Mouse (Mus musculus) liver, adult 2 months (tissue): Measurements from ENCODE around the gene Slc25a34. TPM values are rescaled to one million over a fixed set of nuclear protein-coding genes. Genes with fewer than 3 reads are reported as not detected.

Experiments used
- DNase-seq: peaks from one replicate; pipeline ENCODE4 v3.0.0-alpha.2; 2011; ENCODE audit warnings: low read depth, low spot score; ENCODE audit errors: extremely low read depth
- H3K27ac ChIP-seq: fragments of 200-500 bp; replicated peaks from 2 replicates; pipeline ENCODE4 v1.5.1; 2012; ENCODE audit warnings: low read depth, mild to moderate bottlenecking, control low read depth, inconsistent platforms, low read length; ENCODE audit not compliant: insufficient read depth
- H3K27me3 ChIP-seq: fragments of 200-500 bp; 2 replicates; pipeline ENCODE4 v1.6.1; 2012; ENCODE audit warnings: mild to moderate bottlenecking, moderate library complexity, low read length, inconsistent platforms; ENCODE audit not compliant: control insufficient read depth, insufficient read depth
- H3K36me3 ChIP-seq: fragments of 200-500 bp; 2 replicates; pipeline ENCODE4 v1.6.1; 2012; ENCODE audit warnings: low read length, inconsistent platforms; ENCODE audit not compliant: control insufficient read depth, insufficient read depth
- H3K4me1 ChIP-seq: fragments of 200-500 bp; 2 replicates; pipeline ENCODE4 v1.6.1; 2011; ENCODE audit warnings: low read length; ENCODE audit not compliant: control insufficient read depth, insufficient read depth
- H3K4me3 ChIP-seq: fragments of 200-500 bp; 2 replicates; pipeline ENCODE4 v1.5.1; 2011; ENCODE audit warnings: low read depth, mild to moderate bottlenecking, control low read depth, low read length, moderate library complexity; ENCODE audit not compliant: insufficient read depth
- H3K79me2 ChIP-seq: fragments of 200-500 bp; 2 replicates; pipeline ENCODE4 v1.6.1; 2012; ENCODE audit warnings: inconsistent platforms, mild to moderate bottlenecking, low read length, moderate library complexity; ENCODE audit not compliant: control insufficient read depth, insufficient read depth
- H3K9ac ChIP-seq: fragments of 200-500 bp; 2 replicates; pipeline ENCODE4 v1.6.1; 2012; ENCODE audit warnings: low read depth, mild to moderate bottlenecking, control low read depth, inconsistent platforms, low read length
- CTCF ChIP-seq: fragments of 200-500 bp; IDR thresholded peaks from 2 replicates; pipeline ENCODE4 v1.5.1; 2011; ENCODE audit warnings: low read depth, low read length, control low read depth
- POLR2A ChIP-seq: fragments of 200-500 bp; IDR thresholded peaks from 2 replicates; pipeline ENCODE4 v1.6.1; 2011; ENCODE audit warnings: low read length, control low read depth; ENCODE audit not compliant: insufficient read depth; ENCODE audit errors: extremely low read depth
- WGBS: fragments of 180-500 bp; shearing (Covaris S2); methylation state at CpG from one replicate; pipeline ENCODE4 v1.1.7; 2018; 5-methylcytosine and 5-hydroxymethylcytosine counted together
- polyA plus RNA-seq: library from polyadenylated mRNA; depleted of rRNA; stranded (reverse); fragments of >200 nt; gene quantifications from 2 replicates; pipeline ENCODE4 v1.2.3, GENCODE M21; 2012; rRNA removed
- total RNA-seq: library from RNA; depleted of rRNA; stranded (reverse); fragments of >200 nt; gene quantifications from 2 replicates; pipeline ENCODE4 v1.2.3, GENCODE M21; 2014; rRNA removed

The Slc25a34 gene
- 10.2 and 10.6 TPM in 2 replicates for total RNA-seq
- polyA plus RNA-seq, result 5.1 and 10.3 TPM in 2 replicates

DNA sequence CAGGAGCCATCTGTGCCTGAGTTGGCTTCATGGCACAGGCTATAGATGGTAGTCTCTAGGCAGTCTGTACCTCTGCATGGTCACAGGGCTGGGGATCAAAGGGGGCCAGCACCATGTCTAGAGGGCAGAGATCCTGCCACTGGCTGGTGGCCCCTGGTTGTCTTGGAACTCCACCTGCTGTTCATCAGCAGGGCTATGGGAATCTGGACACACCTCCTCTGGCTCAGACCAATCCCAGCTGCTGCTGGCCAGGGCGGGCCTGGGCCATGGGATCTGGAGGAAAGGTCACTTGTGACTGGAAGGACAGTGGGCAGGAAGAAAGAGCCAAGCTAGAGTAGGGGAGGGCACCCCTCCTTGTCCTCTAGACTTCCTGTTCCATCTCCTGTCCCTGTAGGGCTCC is at the start of gene Slc25a34:
Gene Slc25a34 (minus strand): TSS at position 156 of the 400 bp plus-strand sequence.
- Histone ChIP-seq H3K27me3 (no peaks in the 10 kb centered on the region), H3K9ac (peak within 1 kb of the TSS; percentile 80), H3K4me1 (peaks cover 16% of the 10 kb centered on the region), H3K27ac (peak within 1 kb of the TSS; percentile 91), H3K36me3 (no peaks in the 10 kb centered on the region), H3K4me3 (peak within 1 kb of the TSS; percentile 77), H3K79me2 (peaks cover 8% of the 10 kb centered on the region; the same call in 1 of the 2 replicates)
- WGBS, result 6% methylated on average over 1 of the region's 1 CpGs
- TF ChIP-seq POLR2A (peak; percentile 91; the same call in 1 of the 2 replicates), CTCF (peak; percentile 33)
- DNase-seq, result peak; percentile 97

DNA sequence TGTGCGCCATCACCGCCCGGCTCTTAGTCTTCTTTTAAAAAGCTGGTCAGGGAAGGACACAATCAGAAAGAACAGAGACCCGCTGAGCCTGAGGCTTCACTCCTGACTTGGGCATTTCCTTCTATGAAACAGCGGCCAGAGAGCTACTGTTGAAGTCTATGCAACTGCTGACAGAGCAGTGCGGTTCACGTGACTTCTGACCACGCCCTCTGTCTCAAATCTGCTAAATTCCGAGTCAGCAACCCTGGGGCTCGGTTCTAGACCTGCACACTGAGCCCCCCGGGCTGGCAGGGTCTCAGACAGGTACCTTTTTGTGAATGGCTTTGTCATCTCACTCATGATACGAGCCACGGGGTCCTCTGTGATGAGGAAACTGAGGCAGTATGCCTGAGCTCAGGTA is 48.7 kb upstream of the Slc25a34 start:
- DNase-seq, result no peak
- Histone ChIP-seq H3K4me1 (no peaks in the 10 kb centered on the region), H3K9ac (no peak overlapping the region), H3K4me3 (no peak overlapping the region), H3K36me3 (no peaks in the 10 kb centered on the region), H3K27ac (no peak overlapping the region), H3K79me2 (no peaks in the 10 kb centered on the region), H3K27me3 (no peaks in the 10 kb centered on the region)
- WGBS, result 79% methylated on average over 13 of the region's 13 CpGs
- TF ChIP-seq CTCF (no peak), POLR2A (no peak)

DNA sequence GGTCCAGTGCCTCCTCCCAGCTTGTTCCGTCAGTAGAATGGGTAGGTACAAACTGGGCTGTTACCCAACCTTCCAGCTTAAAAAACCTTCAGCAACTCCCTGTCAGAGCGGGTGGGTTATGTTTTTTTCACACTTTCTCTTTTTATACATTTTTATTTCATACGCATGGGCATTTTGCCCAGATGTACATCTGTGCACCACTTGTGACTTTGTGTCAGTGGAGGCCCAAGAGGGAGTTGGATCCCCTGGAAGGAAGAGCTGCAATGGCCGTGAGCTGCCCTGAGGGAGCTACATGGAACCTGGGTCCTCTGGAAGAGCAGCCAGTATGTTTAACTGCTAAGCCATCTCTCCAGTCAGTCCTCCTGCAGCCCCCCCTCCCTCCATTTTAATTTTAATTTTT is 47.8 kb upstream of the Slc25a34 start:
- no peak overlapping the region for H3K27ac ChIP-seq
- no peaks in the 10 kb centered on the region for H3K79me2 ChIP-seq
- no peaks in the 10 kb centered on the region for H3K36me3 ChIP-seq
- H3K27me3 ChIP-seq, result no peaks in the 10 kb centered on the region
- WGBS, result 93% methylated on average over 4 of the region's 4 CpGs
- H3K4me3 ChIP-seq, result no peak overlapping the region
- no peaks in the 10 kb centered on the region for H3K4me1 ChIP-seq
- no peak overlapping the region for H3K9ac ChIP-seq
- TF ChIP-seq POLR2A (no peak), CTCF (no peak)
- DNase-seq, result no peak

DNA sequence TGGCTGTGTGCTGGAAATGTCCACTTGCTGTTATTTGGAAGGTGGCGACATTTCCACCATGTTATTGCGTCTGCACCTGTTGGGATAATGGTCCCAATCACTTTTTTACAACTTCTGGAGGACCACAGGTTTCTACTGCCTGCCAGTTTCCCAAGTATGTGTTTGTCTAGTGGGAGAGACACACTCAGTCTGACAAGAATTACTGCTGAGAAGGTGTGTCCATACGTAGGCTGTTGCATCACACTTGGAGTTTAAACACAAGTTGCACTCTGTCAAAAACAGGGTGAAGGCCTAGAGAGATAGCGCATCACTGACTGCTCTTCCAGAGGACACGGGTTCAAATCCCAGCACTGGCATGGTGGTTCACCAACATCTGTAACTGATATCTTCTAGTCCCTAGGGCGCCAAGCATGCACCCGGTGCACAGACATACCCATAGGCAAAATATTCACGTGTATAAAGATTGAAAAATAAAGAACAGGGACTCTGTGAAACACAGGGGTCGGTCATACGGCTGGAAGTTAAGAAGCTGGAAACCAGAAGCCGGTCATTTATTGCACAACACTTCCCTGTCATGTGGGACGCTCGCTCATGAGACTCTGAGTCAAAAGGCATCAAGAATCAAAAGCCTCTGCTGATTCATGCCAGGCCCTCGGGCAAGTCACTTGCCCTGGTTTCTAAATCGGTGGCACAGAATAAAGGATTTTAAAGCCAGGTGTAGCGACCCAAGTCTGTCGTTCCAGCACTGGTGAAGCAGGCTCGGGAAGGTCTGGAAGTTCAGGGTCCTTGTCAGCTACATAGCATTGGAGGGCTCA is 46.5 kb upstream of the Slc25a34 start:
- Histone ChIP-seq H3K27ac (no peak overlapping the region), H3K36me3 (no peaks in the 10 kb centered on the region), H3K9ac (no peak overlapping the region), H3K4me3 (no peak overlapping the region), H3K4me1 (no peaks in the 10 kb centered on the region), H3K27me3 (no peaks in the 10 kb centered on the region), H3K79me2 (no peaks in the 10 kb centered on the region)
- peak; percentile 70 for DNase-seq
- WGBS, result 66% methylated on average over 18 of the region's 18 CpGs
- TF ChIP-seq POLR2A (no peak), CTCF (no peak)

DNA sequence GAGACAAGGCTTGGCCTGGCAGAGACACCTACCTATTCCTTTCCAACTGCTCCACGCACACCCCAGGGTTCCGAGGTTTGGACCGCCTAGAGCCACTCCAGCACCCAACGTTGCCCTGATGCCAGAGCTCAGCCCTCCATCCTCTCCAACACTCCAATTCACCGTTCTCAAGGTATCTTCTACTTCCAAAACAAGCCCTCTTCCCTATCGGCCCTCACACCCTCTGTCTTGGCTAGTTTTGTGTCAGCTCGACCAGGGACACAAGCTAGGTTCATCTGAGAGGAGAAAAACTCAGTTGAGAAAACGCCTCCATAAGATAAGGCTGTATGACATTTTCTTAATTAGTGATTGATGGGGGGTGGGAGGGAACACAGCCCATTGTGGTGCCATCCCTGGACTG is 41.2 kb upstream of the Slc25a34 start, which contains the start of gene Plekhm2:
Gene Plekhm2 (minus strand): TSS at position 101 of the 400 bp plus-strand sequence.
- DNase-seq, result no peak
- peak within 1 kb of the TSS; percentile 60 for H3K4me3 ChIP-seq
- H3K4me1 ChIP-seq, result peaks cover 10% of the 10 kb centered on the region
- 89% methylated on average over 8 of the region's 8 CpGs for WGBS
- H3K36me3 ChIP-seq, result no peaks in the 10 kb centered on the region
- peak within 1 kb of the TSS; percentile 57 for H3K9ac ChIP-seq
- no peaks in the 10 kb centered on the region; the same call in 1 of the 2 replicates for H3K79me2 ChIP-seq
- no peaks in the 10 kb centered on the region for H3K27me3 ChIP-seq
- H3K27ac ChIP-seq, result 0 out of 2 replicates have a peak within 1 kb of the TSS, but pooled peaks have one; percentile 7
- no peak for TF ChIP-seq CTCF
- no peak for TF ChIP-seq POLR2A
